Mouse (Mus musculus) testis, adult 2 months (tissue): ENCODE results near the gene Zfp574.

Experiments
- CTCF ChIP-seq: fragments of 200-500 bp; IDR thresholded peaks from 2 replicates; pipeline ENCODE4 v1.5.1; 2012; ENCODE audit warnings: low read depth, mild to moderate bottlenecking, inconsistent platforms, low read length, moderate library complexity; ENCODE audit not compliant: control insufficient read depth, insufficient read depth, insufficient replicate concordance
- POLR2A ChIP-seq: fragments of 200-500 bp; IDR thresholded peaks from 2 replicates; pipeline ENCODE4 v1.6.1; 2012; ENCODE audit warnings: low read depth, mild to moderate bottlenecking, inconsistent platforms, low read length, moderate library complexity; ENCODE audit not compliant: control insufficient read depth

GRCm38 (mm10) chr7:25057888-25058287, 14.5 kb upstream of the Zfp574 start:
- no peak for TF ChIP-seq POLR2A
- no peak for TF ChIP-seq CTCF
